Mouse (Mus musculus) MEL (cell line): ENCODE data around the gene Yipf1.

Experiments used
- CTCF ChIP-seq, 3 experiments: IDR thresholded peaks in 2 of 3; conservative IDR thresholded peaks in 1 of 3; 2 replicates each; pipeline ENCODE4 v1.5.1; 2011 to 2012; ENCODE audit warnings: low read length in 3 of 3, low read depth in 2 of 3, mild to moderate bottlenecking in 2 of 3, improper control_type of control experiment in 1 of 3, inconsistent platforms in 1 of 3, mixed read lengths in 1 of 3, moderate library complexity in 1 of 3; ENCODE audit not compliant: control insufficient read depth in 1 of 3, insufficient read depth in 1 of 3, poor library complexity in 1 of 3, severe bottlenecking in 1 of 3
- ETS1 ChIP-seq: IDR thresholded peaks from 2 replicates; pipeline ENCODE4 v1.6.1; 2012; ENCODE audit warnings: low read depth, mild to moderate bottlenecking, inconsistent platforms, low read length, improper control_type of control experiment, moderate library complexity
- GATA1 ChIP-seq: IDR thresholded peaks from 2 replicates; pipeline ENCODE4 v1.6.1; 2011; ENCODE audit warnings: low read depth, low read length, improper control_type of control experiment
- HCFC1 ChIP-seq: IDR thresholded peaks from 2 replicates; pipeline ENCODE4 v1.6.1; 2012; ENCODE audit warnings: low read depth, mild to moderate bottlenecking, inconsistent platforms, low read length, improper control_type of control experiment, moderate library complexity
- KAT2A ChIP-seq: conservative IDR thresholded peaks from 2 replicates; pipeline ENCODE4 v1.6.1; 2012; ENCODE audit warnings: low read depth, low read length, improper control_type of control experiment, inconsistent platforms
- MAFK ChIP-seq: IDR thresholded peaks from 2 replicates; pipeline ENCODE4 v1.6.1; 2011; ENCODE audit warnings: low read depth, mild to moderate bottlenecking, low read length, improper control_type of control experiment, borderline replicate concordance
- MAX ChIP-seq: IDR thresholded peaks from 2 replicates; pipeline ENCODE4 v1.6.1; 2011; ENCODE audit warnings: low read length, improper control_type of control experiment
- MAZ ChIP-seq: IDR thresholded peaks from 2 replicates; pipeline ENCODE4 v1.6.1; 2012; ENCODE audit warnings: low read depth, mild to moderate bottlenecking, inconsistent platforms, low read length, improper control_type of control experiment
- NRF1 ChIP-seq: IDR thresholded peaks from 2 replicates; pipeline ENCODE4 v1.6.1; 2014; ENCODE audit warnings: low read depth, mild to moderate bottlenecking, inconsistent platforms, low read length, improper control_type of control experiment, moderate library complexity; ENCODE audit not compliant: poor library complexity, insufficient read depth, severe bottlenecking
- POLR2A ChIP-seq, 2 experiments: IDR thresholded peaks; 2 replicates each; pipeline ENCODE4 v1.6.1; 2011 to 2012; ENCODE audit warnings: low read length in 2 of 2, mild to moderate bottlenecking in 2 of 2, control low read depth in 1 of 2, improper control_type of control experiment in 1 of 2, low read depth in 1 of 2, moderate library complexity in 1 of 2; ENCODE audit not compliant: control insufficient read depth in 1 of 2, insufficient read depth in 1 of 2, poor library complexity in 1 of 2
- USF2 ChIP-seq, 2 experiments: IDR thresholded peaks; 2 replicates each; pipeline ENCODE4 v1.6.1; 2011 to 2012; ENCODE audit warnings: improper control_type of control experiment in 2 of 2, low read length in 2 of 2, borderline replicate concordance in 1 of 2, inconsistent platforms in 1 of 2, low read depth in 1 of 2, mild to moderate bottlenecking in 1 of 2; ENCODE audit not compliant: insufficient read depth in 1 of 2

GRCm38 (mm10) chr4:107323113-107323512 is 8.9 kb downstream of the Yipf1 start:
- TF ChIP-seq MAZ, result no peak
- TF ChIP-seq GATA1, result no peak
- TF ChIP-seq CTCF (IDR thresholded peaks at IDR 0.05 in 2 of 3, conservative IDR thresholded peaks at IDR 0.05 in 1 of 3; ENCODE audit: control insufficient read depth in 1 of 3, insufficient read depth in 1 of 3, low read depth in 2 of 3, low read length in 3 of 3, poor library complexity in 1 of 3, severe bottlenecking in 1 of 3), result no peak
- TF ChIP-seq POLR2A (IDR thresholded peaks at IDR 0.05; ENCODE audit: control insufficient read depth in 1 of 2, insufficient read depth in 1 of 2, low read depth in 1 of 2, low read length in 2 of 2, poor library complexity in 1 of 2), result no peak
- TF ChIP-seq KAT2A, result no peak
- no peak for TF ChIP-seq USF2 (IDR thresholded peaks at IDR 0.05; ENCODE audit: borderline replicate concordance in 1 of 2, insufficient read depth in 1 of 2, low read depth in 1 of 2, low read length in 2 of 2)
- no peak for TF ChIP-seq NRF1
- TF ChIP-seq MAX, result no peak
- TF ChIP-seq ETS1, result no peak
- TF ChIP-seq MAFK, result no peak
- no peak for TF ChIP-seq HCFC1
